Mouse (Mus musculus) limb, embryonic 11.5 days (tissue): ENCODE measurements at regions not wholly inside any gene's neighbourhood (a gene's known extent, or its start where the extent isn't known, plus 50 kb on each side); places are given as distances from the start of the nearest gene placed in this dataset.

ENCODE experiments used
- ATAC-seq: fragments of 200-750 bp; cut with Nextera tagmentation; 2 replicates; pipeline ENCODE4 v1.8.0; 2017; ENCODE audit warnings: low read depth; ENCODE audit not compliant: insufficient number of reproducible peaks, low FRiP score, low TSS enrichment
- DNase-seq: peaks from one replicate; pipeline ENCODE4 v3.0.0-alpha.2; 2015; ENCODE audit warnings: low spot score
- H3K27ac ChIP-seq: fragments of 300-500 bp; sonication (generic); replicated peaks from 2 replicates; pipeline ENCODE4 v1.5.1; 2014; ENCODE audit warnings: low read depth, mild to moderate bottlenecking, low read length
- H3K27me3 ChIP-seq: fragments of 300-500 bp; sonication (generic); 2 replicates; pipeline ENCODE4 v1.6.1; 2014; ENCODE audit warnings: mild to moderate bottlenecking, low read length, mixed read lengths; ENCODE audit not compliant: control insufficient read depth, insufficient read depth
- H3K36me3 ChIP-seq: fragments of 300-500 bp; sonication (generic); 2 replicates; pipeline ENCODE4 v1.6.1; 2014; ENCODE audit warnings: mild to moderate bottlenecking, low read length, moderate library complexity, mixed read lengths; ENCODE audit not compliant: control insufficient read depth, insufficient read depth
- H3K4me1 ChIP-seq: fragments of 300-500 bp; sonication (generic); 2 replicates; pipeline ENCODE4 v1.6.1; 2014; ENCODE audit warnings: low read length, mixed read lengths; ENCODE audit not compliant: control insufficient read depth, insufficient read depth
- H3K4me2 ChIP-seq: fragments of 300-500 bp; sonication (generic); 2 replicates; pipeline ENCODE4 v1.6.1; 2014; ENCODE audit warnings: low read depth, mild to moderate bottlenecking, moderate library complexity; ENCODE audit not compliant: severe bottlenecking
- H3K4me3 ChIP-seq: fragments of 300-500 bp; sonication (generic); 2 replicates; pipeline ENCODE4 v1.5.1; 2014; ENCODE audit warnings: low read depth, low read length
- H3K9ac ChIP-seq: fragments of 300-500 bp; sonication (generic); 2 replicates; pipeline ENCODE4 v1.6.1; 2014; ENCODE audit warnings: mild to moderate bottlenecking, low read length
- H3K9me3 ChIP-seq: fragments of 300-500 bp; sonication (generic); 2 replicates; pipeline ENCODE4 v1.6.1; 2016; ENCODE audit warnings: low read length; ENCODE audit not compliant: control insufficient read depth
- WGBS: fragments of 180-500 bp; shearing (Covaris S2); extraction: QIAGEN DNeasy Blood & Tissue Kit; methylation state at CpG from one replicate; pipeline ENCODE4 v1.1.7; 2014; 5-methylcytosine and 5-hydroxymethylcytosine counted together

DNA sequence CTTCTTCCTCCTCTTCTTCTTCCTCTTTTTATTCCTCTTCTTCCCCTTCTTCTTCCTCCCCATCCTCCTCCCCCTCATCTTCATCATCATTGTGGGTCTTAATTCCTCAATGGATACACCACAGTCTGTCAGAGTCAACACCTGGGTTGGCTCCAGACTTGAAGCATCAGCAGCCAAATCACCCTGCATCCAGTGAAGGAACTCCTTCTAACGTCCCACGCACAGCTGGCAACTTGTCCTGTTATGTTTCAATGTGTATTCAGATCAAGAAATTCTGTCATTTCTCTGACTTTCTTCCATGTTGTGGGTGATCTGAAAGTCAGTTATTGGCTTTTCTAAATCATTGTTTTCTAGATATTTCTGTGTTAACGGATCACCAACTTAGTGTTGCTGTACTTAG is 312.9 kb downstream of the Ptpru start:
- 85% methylated on average over 3 of the region's 3 CpGs for WGBS
- ATAC-seq, result no peak

DNA sequence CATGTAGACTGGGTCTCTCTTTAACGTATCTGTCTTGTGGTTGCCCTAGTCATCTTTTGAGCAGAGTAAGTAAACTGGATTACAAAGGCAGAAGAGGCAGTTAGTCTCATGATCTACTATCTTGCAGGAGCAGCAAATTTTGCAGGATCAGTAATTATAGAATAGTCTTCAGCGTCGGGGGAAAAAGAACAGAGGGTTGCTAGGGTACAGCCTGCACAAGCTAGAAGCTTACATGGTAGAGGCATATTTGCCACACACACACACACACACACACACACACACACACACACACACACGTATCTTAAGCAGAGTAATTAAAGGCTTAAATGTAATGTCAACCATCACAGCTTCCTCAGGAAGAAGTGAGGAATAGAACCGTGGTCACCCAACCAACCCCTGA is 307.6 kb downstream of the Ptpru start:
- no peak overlapping the region for H3K27ac ChIP-seq
- no peaks in the 10 kb centered on the region for H3K4me1 ChIP-seq
- H3K4me3 ChIP-seq, result no peak overlapping the region
- H3K9me3 ChIP-seq, result no peaks in the 10 kb centered on the region
- no peak overlapping the region for H3K4me2 ChIP-seq
- no peaks in the 10 kb centered on the region for H3K36me3 ChIP-seq
- 77% methylated on average over 5 of the region's 5 CpGs for whole genome bisulfite sequencing
- DNase-seq (no peak), ATAC-seq (no peak)
- H3K9ac ChIP-seq, result no peak overlapping the region
- H3K27me3 ChIP-seq, result no peaks in the 10 kb centered on the region

More for the DNA sequence above, 312.9 kb downstream of the Ptpru start:
- Histone ChIP-seq H3K27me3 (no peaks in the 10 kb centered on the region), H3K4me2 (no peak overlapping the region), H3K27ac (no peak overlapping the region), H3K4me1 (no peaks in the 10 kb centered on the region), H3K36me3 (no peaks in the 10 kb centered on the region), H3K9ac (no peak overlapping the region), H3K9me3 (no peaks in the 10 kb centered on the region), H3K4me3 (no peak overlapping the region)
- no peak for DNase-seq

- Histone ChIP-seq H3K27ac (no peak overlapping the region), H3K4me2 (no peak overlapping the region), H3K4me1 (no peaks in the 10 kb centered on the region), H3K27me3 (no peaks in the 10 kb centered on the region), H3K4me3 (no peak overlapping the region), H3K9ac (no peak overlapping the region), H3K9me3 (no peaks in the 10 kb centered on the region), H3K36me3 (no peaks in the 10 kb centered on the region)
- no peak for ATAC-seq
- 81% methylated on average over 8 of the region's 8 CpGs for WGBS
- DNase-seq, result no peak
Measured at GRCm38 (mm10) chr4:131531003-131531402, 307.1 kb downstream of the Ptpru start.

GRCm38 (mm10) chr4:131534831-131535230 is 303.3 kb downstream of the Ptpru start:
- Histone ChIP-seq H3K4me3 (no peak overlapping the region), H3K9me3 (no peaks in the 10 kb centered on the region), H3K27me3 (no peaks in the 10 kb centered on the region), H3K9ac (no peak overlapping the region), H3K27ac (no peak overlapping the region), H3K36me3 (no peaks in the 10 kb centered on the region), H3K4me1 (no peaks in the 10 kb centered on the region; the same call in 1 of the 2 replicates), H3K4me2 (no peak overlapping the region)
- 83% methylated on average over 6 of the region's 6 CpGs for WGBS
- DNase-seq (no peak), ATAC-seq (no peak)

DNA sequence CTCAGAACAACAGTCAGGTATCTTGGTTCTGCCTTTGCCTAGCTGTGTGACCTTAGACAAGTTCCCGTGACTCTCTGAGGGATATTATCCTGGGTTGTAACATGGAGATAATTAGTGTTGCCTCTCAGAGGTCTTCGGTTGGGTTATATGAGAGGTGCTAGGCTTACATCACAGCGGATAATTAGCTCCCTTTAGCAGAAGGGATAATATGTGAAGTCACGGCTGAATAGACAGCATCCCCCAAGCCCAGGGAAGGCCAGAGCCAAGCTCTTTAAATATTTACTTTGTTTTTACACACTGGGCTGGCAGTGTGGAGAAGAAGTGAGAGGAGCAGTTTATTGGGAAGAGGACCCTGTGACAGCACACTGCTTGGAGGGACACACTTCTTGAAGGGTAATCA is 299.9 kb downstream of the Ptpru start:
- no peaks in the 10 kb centered on the region for H3K27me3 ChIP-seq
- H3K9me3 ChIP-seq, result no peaks in the 10 kb centered on the region
- WGBS, result 61% methylated on average over 4 of the region's 4 CpGs
- H3K4me2 ChIP-seq, result no peak overlapping the region
- no peak overlapping the region for H3K27ac ChIP-seq
- H3K9ac ChIP-seq, result no peak overlapping the region
- H3K36me3 ChIP-seq, result no peaks in the 10 kb centered on the region
- H3K4me3 ChIP-seq, result no peak overlapping the region
- DNase-seq (no peak), ATAC-seq (no peak)
- no peaks in the 10 kb centered on the region; the same call in 1 of the 2 replicates for H3K4me1 ChIP-seq

DNA sequence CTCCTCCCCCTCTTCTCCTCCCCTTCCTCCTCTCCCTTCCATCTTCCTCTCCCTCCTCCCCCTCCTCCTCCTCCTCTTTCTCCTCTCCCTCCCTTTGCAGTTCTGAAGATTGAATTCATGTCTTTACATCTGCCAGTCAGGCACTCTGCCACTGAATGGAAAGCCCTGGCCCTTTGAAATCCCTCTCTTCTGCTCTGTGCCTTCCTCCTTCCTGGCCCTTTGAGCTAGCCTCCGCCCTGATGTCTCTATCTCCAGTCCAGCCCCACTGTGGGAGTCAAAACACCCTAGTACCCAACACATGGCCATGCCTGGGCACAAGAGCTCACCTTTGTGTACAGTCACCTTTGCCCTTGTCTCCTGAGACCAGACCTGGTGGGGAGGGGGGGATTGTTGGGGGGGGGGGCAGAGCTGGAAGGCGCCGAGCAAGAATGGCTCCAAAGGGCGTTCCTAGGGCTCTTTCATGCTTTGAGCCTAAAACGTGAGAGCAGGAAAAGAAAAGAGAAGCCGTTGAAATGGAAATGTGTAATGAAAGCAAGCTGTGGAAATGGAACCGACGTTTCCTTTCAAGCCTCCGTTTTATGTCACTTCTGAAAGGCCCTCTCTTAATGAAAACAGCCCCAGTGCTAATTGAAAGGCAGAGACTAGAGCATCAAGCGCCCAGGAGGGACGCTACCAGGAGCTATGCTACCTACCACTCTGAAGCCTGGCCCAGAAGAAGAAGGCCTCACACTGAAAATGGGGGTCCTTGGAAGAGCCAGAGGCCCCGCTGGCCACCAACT is 291.5 kb downstream of the Ptpru start:
- no peak for DNase-seq
- H3K36me3 ChIP-seq, result no peaks in the 10 kb centered on the region
- WGBS, result 35% methylated on average over 12 of the region's 12 CpGs
- H3K4me2 ChIP-seq, result no peak overlapping the region
- H3K4me3 ChIP-seq, result no peak overlapping the region
- H3K9ac ChIP-seq, result no peak overlapping the region
- H3K27me3 ChIP-seq, result no peaks in the 10 kb centered on the region
- H3K27ac ChIP-seq, result no peak overlapping the region
- no peak for ATAC-seq
- H3K4me1 ChIP-seq, result no peaks in the 10 kb centered on the region; the same call in 1 of the 2 replicates
- H3K9me3 ChIP-seq, result no peaks in the 10 kb centered on the region

- 82% methylated on average over 12 of the region's 12 CpGs for WGBS
- no peaks in the 10 kb centered on the region; the same call in 1 of the 2 replicates for H3K4me1 ChIP-seq
- H3K27ac ChIP-seq, result no peak overlapping the region
- H3K27me3 ChIP-seq, result no peaks in the 10 kb centered on the region
- H3K9ac ChIP-seq, result no peak overlapping the region
- DNase-seq (no peak), ATAC-seq (no peak)
- H3K9me3 ChIP-seq, result no peaks in the 10 kb centered on the region
- H3K4me3 ChIP-seq, result no peak overlapping the region
- no peaks in the 10 kb centered on the region for H3K36me3 ChIP-seq
- H3K4me2 ChIP-seq, result no peak overlapping the region
Measured at GRCm38 (mm10) chr4:131549581-131549980, 288.5 kb downstream of the Ptpru start.

- Histone ChIP-seq H3K4me3 (no peak overlapping the region), H3K4me1 (no peaks in the 10 kb centered on the region), H3K4me2 (no peak overlapping the region), H3K9me3 (no peaks in the 10 kb centered on the region), H3K36me3 (no peaks in the 10 kb centered on the region), H3K27me3 (no peaks in the 10 kb centered on the region), H3K27ac (no peak overlapping the region), H3K9ac (no peak overlapping the region)
- DNase-seq (no peak), ATAC-seq (no peak)
- WGBS, result 90% methylated on average over 5 of the region's 5 CpGs
Measured at GRCm38 (mm10) chr4:131558513-131558912, 279.6 kb downstream of the Ptpru start.

DNA sequence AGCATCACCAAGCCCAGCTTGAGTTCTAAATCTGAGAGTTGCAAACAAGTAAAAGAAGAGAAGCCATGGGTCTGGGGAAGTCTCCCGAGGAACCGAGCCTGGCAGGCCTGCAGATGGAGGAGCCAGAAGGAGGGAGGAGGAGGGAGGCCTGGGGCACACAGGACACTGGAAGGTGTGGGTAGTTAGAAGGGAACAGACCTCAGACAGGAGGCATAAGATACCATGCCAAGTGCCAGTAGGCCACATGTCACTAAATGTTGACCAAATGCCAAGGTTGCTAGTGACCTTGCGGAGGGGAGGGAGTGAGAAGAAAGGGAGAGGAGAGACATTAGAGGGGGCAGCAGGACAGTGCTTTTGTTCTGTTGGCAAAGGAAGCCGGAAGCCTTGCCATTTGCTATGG is 274.2 kb downstream of the Ptpru start:
- 79% methylated on average over 4 of the region's 4 CpGs for WGBS

More for the DNA sequence above, 274.2 kb downstream of the Ptpru start:
- Histone ChIP-seq H3K4me3 (no peak overlapping the region), H3K27ac (no peak overlapping the region), H3K4me1 (no peaks in the 10 kb centered on the region), H3K36me3 (no peaks in the 10 kb centered on the region), H3K9me3 (no peaks in the 10 kb centered on the region), H3K27me3 (no peaks in the 10 kb centered on the region), H3K9ac (no peak overlapping the region), H3K4me2 (no peak overlapping the region)
- no peak for ATAC-seq
- no peak for DNase-seq
